Mouse (Mus musculus) erythroblast, embryonic 14.5 days (primary cell): ENCODE data around the gene Aatk. TPM values are rescaled to one million over a fixed set of nuclear protein-coding genes. Genes with fewer than 3 reads are reported as not detected.

Experiments
- H3K27me3 ChIP-seq: 2 replicates; pipeline ENCODE4 v1.6.1; 2012; ENCODE audit warnings: inconsistent platforms; ENCODE audit not compliant: control insufficient read depth
- H3K36me3 ChIP-seq: 2 replicates; pipeline ENCODE4 v1.6.1; 2012; ENCODE audit warnings: mild to moderate bottlenecking, inconsistent platforms; ENCODE audit not compliant: control insufficient read depth
- H3K4me1 ChIP-seq: 2 replicates; pipeline ENCODE4 v1.6.1; 2012; ENCODE audit warnings: inconsistent platforms; ENCODE audit not compliant: control insufficient read depth
- H3K4me3 ChIP-seq: replicated peaks from 2 replicates; pipeline ENCODE3; 2012; ENCODE audit warnings: moderate library complexity, mild to moderate bottlenecking, inconsistent platforms
- H3K9me3 ChIP-seq: 2 replicates; pipeline ENCODE4 v1.6.1; 2012; ENCODE audit warnings: low read length, inconsistent platforms, mixed read lengths; ENCODE audit not compliant: control insufficient read depth
- GATA1 ChIP-seq: IDR thresholded peaks from 2 replicates; pipeline ENCODE4 v1.6.1; 2012; ENCODE audit warnings: low read length, inconsistent platforms, mixed read lengths
- TAL1 ChIP-seq: IDR thresholded peaks from 3 replicates; pipeline ENCODE4 v1.6.1; 2012; ENCODE audit warnings: low read length, inconsistent platforms, mixed read lengths
- polyA plus RNA-seq: library from polyadenylated mRNA; stranded (reverse); fragments of >175 nt; gene quantifications from 2 replicates; pipeline ENCODE4 v1.2.3, GENCODE M21; 2012

The Aatk gene
- polyA plus RNA-seq, 1 experiment = 0.03 TPM

DNA sequence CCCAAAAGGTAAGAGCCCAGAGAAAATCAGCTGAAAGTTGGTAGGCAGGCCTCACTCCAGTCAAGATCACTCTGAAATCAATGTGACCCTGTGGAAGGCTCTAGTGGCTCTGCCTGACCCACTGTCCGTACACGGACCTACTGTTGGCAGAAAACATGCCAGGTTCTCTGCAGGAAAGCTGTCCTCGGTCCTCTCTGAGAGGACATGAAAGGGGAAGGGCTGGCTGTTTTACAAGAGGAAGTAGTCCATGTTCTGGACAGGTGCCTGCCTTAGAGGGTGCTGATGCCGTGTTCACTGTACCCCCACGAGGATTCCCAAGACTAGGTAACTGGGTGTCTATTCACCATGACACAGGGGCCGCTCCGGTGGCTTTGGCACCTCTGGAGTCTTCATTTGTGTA lies 59.1 kb downstream of the Aatk start:
- no peaks in the 10 kb centered on the region for H3K9me3 ChIP-seq
- no peaks in the 10 kb centered on the region; the same call in 1 of the 2 replicates for H3K36me3 ChIP-seq
- no peak overlapping the region for H3K4me3 ChIP-seq
- H3K4me1 ChIP-seq = peaks cover 3% of the 10 kb centered on the region
- no peaks in the 10 kb centered on the region for H3K27me3 ChIP-seq
- TF ChIP-seq GATA1 (no peak), TAL1 (no peak)

DNA sequence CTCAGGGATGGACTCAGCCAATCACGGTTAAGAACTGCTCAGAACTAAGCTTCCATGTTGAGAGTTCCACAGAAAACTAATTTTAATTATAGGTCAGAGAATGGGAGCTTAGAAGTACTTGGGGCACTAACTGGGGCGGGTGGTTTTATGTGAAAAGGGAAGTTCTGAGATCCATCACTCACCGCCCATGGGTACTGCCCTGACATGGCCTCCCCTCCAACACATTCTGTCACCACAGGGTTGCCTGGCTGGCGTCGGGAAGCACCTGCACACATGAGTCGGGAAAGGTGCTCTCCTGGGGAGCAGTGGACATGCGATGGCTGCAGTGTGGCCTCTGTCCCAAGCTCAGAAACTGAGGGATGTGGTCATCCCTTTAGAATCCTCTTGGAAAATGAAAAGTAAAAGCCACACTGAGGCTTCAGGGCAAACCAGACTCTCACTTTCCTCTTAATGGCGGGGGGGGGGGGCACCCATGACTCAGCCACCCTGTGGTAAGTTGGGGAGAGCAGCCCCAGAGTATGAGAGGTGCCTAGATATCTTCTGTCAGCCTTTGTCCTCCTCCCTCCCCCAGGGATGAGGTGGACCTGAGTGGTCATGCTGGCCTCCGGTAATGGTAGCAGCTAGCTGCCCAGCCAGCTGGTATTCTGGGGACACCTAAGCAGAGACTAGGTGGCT lies 60.1 kb downstream of the Aatk start:
- Histone ChIP-seq H3K27me3 (no peaks in the 10 kb centered on the region), H3K4me3 (no peak overlapping the region), H3K4me1 (peaks cover 3% of the 10 kb centered on the region), H3K36me3 (no peaks in the 10 kb centered on the region; the same call in 1 of the 2 replicates), H3K9me3 (no peaks in the 10 kb centered on the region)
- TF ChIP-seq TAL1 (no peak), GATA1 (no peak)

DNA sequence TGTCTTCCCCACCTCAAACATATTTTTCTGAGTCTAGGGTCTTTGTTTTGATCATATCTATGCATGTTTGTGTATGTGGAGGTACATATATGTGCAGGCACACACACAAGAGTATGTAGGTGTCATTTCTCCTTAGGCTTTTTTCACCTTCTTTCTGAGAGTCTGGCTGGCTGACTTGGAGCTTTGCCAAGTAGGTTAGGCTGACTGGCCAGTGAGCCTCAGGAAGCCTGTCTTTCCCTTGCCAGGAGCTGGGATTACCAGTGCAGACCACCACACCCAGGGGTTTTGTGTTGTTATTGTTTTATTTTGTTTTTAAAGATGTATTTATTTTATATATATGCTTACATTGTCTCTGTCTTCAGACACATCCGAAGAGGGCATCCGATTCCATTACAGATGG lies 63.8 kb downstream of the Aatk start:
- Histone ChIP-seq H3K4me1 (peaks cover 2% of the 10 kb centered on the region), H3K27me3 (no peaks in the 10 kb centered on the region), H3K4me3 (no peak overlapping the region), H3K36me3 (peaks cover 3% of the 10 kb centered on the region; the same call in 1 of the 2 replicates), H3K9me3 (no peaks in the 10 kb centered on the region)
- TF ChIP-seq GATA1 (no peak), TAL1 (no peak)

DNA sequence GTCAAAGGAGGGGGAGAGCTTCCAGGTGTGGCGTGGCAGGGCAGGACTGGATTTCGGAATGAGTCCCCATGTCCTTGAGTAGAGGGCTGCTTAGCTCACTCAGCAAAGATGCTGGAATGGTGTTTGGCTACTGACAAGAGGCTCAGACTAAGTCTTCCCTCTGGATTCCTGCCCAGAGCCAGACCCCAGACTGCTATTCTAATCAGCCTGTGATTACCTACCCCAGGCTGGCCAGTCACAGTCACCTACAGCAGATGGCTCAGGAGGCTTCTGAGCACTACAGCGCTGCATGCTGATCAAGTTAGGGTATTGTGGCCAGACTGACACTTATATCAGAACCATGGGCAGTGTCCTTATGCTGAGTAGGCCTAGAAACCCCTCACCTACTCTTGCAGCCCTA lies 64.7 kb downstream of the Aatk start:
- TF ChIP-seq GATA1 (no peak), TAL1 (no peak)
- Histone ChIP-seq H3K4me3 (no peak overlapping the region), H3K27me3 (no peaks in the 10 kb centered on the region), H3K4me1 (peaks cover 2% of the 10 kb centered on the region), H3K36me3 (peaks cover 3% of the 10 kb centered on the region; the same call in 1 of the 2 replicates), H3K9me3 (no peaks in the 10 kb centered on the region)

DNA sequence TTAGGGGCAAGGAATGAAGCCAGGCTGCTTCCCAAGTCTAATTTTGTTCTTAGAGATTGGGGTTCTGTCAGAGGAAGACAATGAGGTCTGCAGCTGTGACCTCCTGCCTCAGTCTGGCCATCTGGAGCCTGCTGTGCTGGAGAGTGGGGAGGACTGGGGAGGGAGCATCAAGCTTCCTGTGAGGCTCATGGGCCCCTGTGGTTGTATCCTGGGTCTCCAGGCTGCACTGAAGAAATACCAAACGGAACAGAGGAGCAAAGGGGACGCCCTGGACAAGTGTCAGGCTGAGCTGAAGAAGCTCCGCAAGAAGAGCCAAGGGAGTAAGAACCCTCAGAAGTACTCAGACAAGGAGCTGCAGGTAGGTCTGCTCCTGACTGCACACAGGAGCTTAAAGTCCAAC lies 65.2 kb downstream of the Aatk start:
- Histone ChIP-seq H3K4me3 (no peak overlapping the region), H3K9me3 (no peaks in the 10 kb centered on the region), H3K27me3 (no peaks in the 10 kb centered on the region), H3K4me1 (peaks cover 2% of the 10 kb centered on the region), H3K36me3 (peaks cover 3% of the 10 kb centered on the region; the same call in 1 of the 2 replicates)
- TF ChIP-seq GATA1 = no peak
- no peak for TF ChIP-seq TAL1

DNA sequence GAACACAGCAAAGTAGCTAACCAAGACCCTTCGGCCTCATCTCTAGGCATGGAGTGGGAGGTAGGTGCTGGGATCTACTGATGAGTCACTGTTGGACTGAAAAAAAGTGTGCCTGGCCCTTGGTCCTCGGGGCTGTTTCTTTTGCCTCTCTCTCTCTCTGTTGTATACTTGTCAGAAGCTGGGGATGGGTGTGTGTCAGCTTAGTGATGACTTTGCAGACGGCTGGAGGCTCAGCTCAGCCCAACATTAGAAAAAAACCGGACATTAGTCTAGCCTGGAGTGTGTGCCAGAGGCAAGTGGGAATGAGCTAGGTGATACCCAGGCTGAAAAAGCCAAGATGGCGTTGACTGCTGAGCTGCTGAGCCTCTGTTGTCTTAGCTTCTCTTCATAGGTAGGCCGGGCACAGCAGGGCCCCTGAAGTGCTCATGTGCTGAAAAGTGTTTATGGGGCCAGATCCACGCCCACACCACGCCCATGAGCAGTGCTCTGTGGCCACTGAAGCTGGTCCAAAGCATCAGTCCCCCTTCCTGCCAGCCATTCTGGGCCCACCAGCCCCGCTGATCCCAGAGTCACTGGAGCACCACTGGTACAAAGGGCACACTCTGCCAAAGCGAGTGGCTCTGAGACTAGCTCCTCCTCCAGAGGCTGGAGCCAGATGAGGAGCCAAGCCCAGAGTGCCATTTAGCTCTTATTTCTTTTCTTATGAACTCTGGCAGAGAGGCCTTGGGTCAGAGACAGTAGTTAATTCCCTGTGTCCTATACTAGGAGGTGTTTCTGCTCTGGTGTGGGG lies 67.2 kb downstream of the Aatk start:
- Histone ChIP-seq H3K9me3 (no peaks in the 10 kb centered on the region), H3K27me3 (no peaks in the 10 kb centered on the region), H3K4me1 (peaks cover 2% of the 10 kb centered on the region), H3K36me3 (peaks cover 3% of the 10 kb centered on the region; the same call in 1 of the 2 replicates), H3K4me3 (no peak overlapping the region)
- TF ChIP-seq GATA1 (no peak), TAL1 (no peak)

DNA sequence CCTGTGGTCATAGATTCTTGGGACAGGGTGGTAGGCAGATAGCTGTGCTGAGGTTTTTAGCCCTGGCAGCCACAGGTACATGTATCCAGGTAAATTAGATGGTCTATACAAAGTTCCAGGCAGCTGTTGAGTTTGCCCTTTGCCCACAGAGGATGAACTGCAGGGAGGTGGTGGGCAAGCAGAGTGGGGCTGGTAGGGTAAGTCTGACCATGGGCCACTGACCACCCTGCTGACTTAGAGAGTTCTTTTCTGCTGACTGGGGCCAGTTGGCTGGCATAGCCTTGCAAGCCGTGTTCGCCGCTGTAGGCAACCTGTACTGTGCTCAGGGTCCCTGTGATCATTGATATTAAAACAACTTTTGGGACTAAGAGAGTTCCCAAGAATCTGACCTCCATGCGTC lies 68.3 kb downstream of the Aatk start:
- Histone ChIP-seq H3K4me1 (peaks cover 2% of the 10 kb centered on the region), H3K4me3 (no peak overlapping the region), H3K36me3 (peaks cover 3% of the 10 kb centered on the region; the same call in 1 of the 2 replicates), H3K9me3 (no peaks in the 10 kb centered on the region), H3K27me3 (no peaks in the 10 kb centered on the region)
- no peak for TF ChIP-seq TAL1
- TF ChIP-seq GATA1 = no peak

DNA sequence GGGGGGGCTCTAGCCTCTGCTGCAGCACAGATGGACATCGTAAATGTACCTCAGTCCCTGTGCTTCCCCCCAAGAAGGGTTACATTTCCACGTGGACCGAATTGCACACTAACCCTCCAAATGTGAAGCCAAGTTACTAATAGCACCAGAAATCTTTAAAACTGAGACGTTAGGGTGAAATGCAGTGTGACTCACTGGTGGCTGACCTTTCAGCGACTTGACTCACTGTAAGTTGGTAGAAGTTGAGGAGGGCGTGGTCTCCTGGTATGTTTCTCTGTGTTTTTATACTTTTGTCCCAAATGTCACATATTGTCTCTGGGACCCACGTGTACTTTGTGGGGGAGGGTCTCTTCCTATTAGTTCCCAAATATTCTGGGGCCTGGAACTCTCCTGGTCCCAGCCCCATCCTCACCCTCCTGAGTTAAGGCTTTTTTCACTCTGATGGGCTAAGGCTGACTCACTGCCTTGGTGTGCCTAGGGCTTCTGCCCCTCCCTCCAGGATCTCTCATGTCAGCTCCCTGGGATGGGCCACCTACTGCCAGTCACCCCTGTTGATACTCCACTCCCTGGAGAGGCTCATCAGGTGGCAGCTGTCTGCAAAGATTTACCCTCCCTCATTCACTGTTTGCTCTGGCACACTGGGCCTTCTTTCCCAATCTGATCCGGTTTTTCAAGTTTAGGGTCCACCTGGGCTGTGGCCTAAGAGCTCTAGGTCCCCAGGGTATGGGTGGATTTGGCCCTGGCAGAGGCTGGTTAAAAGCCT lies 71.0 kb downstream of the Aatk start:
- Histone ChIP-seq H3K36me3 (no peaks in the 10 kb centered on the region; the same call in 1 of the 2 replicates), H3K9me3 (no peaks in the 10 kb centered on the region), H3K4me3 (no peak overlapping the region), H3K4me1 (peaks cover 2% of the 10 kb centered on the region), H3K27me3 (no peaks in the 10 kb centered on the region)
- TF ChIP-seq TAL1 (no peak), GATA1 (no peak)

DNA sequence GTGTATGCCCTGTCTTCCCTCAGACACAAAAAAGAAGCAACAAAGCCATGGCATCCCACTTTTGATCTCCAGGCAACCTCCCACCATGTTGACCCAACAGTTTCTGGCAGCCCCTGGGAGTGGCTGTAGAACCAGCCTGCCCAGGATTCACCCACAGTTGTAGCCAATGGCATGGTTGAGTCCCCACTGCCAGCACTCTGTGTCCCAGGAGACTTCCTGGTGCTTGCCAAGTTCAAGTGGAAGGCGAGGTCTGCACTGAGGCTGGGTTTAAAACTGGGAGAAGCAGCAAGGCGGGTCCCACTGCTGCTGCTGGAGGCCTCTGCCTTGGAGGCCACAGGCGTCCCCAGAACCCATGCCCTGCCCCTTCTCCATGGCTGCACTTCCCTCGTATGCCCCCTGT lies 73.2 kb downstream of the Aatk start:
- no peaks in the 10 kb centered on the region for H3K9me3 ChIP-seq
- no peak overlapping the region for H3K4me3 ChIP-seq
- no peaks in the 10 kb centered on the region; the same call in 1 of the 2 replicates for H3K36me3 ChIP-seq
- H3K27me3 ChIP-seq = no peaks in the 10 kb centered on the region
- H3K4me1 ChIP-seq = no peaks in the 10 kb centered on the region
- TF ChIP-seq TAL1 = no peak
- TF ChIP-seq GATA1 = no peak
